Mouse (Mus musculus): ENCODE results near the gene Exoc6. TPM values are rescaled to one million over a fixed set of nuclear protein-coding genes. Genes with fewer than 3 reads are reported as not detected.

Gene Exoc6
- total RNA-seq, 1 experiment from 2014 or later, result 116 TPM

DNA sequence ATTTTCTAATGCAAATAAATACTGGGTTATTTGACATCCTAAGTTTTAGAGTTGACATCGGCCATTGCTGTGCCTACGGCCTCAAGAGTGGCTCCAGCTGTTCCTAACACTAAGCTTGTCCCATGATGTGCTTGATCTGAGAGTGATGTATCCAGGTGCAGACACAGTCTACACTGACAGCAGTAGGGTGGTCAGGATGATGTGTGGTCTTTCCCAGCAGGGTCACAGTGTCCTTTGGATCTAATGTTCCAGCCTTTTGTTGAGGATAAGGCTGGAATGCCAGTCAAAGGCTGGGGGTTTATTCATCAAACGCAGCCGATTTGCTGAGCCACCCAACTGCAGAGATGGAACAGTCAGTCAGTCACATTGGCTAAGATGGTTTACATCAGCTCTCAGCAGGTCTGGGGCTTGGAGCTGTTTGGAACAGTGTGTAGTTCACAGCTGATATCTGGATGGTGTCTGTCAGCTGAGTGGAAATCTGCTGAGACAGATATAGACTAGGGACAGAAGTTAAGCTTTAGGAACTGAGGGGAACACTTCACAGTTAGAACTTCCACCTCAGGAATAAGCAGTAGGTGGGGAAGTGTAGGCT, 64.9 kb downstream of the Exoc6 start:
- ATAC-seq (replicated peaks in 1 of 2; ENCODE audit: insufficient read depth in 1 of 2, low FRiP score in 2 of 2, low TSS enrichment in 1 of 2, low read depth in 1 of 2, poor library complexity in 2 of 2, severe bottlenecking in 2 of 2), result no peak

DNA sequence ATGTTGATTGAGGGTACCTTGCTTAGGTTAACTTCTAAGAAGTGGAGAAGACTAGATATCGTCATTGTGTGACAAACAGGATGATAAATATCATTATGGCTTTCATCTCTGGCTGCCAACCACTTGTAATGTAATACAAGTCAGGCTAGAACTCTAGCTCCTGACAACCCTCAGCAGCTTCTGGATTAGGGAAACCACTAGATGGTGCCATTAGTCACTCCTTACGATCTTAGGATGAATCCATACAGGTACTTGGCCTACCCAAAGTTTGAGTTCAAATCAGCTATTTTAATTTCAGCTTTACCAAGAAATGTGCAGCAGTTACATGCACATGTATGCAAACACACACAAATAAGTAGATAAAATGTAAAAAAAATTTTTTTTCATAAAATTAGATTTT, 97.8 kb downstream of the Exoc6 start:
- no peak for ATAC-seq (replicated peaks in 1 of 2; ENCODE audit: insufficient read depth in 1 of 2, low FRiP score in 2 of 2, low TSS enrichment in 1 of 2, low read depth in 1 of 2, poor library complexity in 2 of 2, severe bottlenecking in 2 of 2)

DNA sequence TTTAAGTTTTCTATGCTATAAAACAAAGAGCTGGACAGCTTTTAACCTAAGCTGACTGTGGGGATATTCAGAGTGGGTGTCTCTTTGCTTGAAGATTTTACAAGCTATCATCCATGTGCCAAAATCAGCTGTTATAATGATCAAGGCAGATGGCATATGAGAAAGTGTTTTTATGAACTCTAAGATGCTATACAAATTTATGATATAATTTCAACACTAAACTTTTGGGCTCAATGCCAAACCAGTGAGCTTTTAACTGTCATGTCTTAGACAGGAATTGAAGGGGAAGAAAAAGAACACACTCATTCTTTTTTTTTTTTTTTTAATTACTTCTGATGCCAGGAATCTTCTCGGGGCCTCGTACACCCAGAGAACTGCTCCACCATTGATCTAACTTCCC, 100.3 kb downstream of the Exoc6 start:
- ATAC-seq (replicated peaks in 1 of 2; ENCODE audit: insufficient read depth in 1 of 2, low FRiP score in 2 of 2, low TSS enrichment in 1 of 2, low read depth in 1 of 2, poor library complexity in 2 of 2, severe bottlenecking in 2 of 2), result no peak

DNA sequence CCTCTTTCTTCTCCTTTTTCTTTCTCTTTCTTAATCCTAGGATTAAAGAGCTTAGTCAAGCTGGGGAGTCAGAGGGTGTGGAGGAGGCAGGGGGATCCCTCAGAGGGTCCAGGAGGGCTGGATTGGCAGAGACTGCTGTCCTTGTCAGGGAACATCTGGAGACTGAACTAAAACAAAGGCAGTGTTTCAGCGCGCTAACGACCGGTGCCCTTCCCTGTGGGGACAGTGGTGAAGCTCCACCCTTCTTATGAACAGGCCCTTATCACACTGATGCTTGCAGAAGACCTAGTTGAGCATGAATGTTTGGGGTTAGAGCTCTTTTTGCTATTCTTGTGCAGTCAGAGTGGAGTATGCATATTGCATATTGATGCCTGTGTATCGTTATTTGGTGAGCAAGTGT, 103.8 kb downstream of the Exoc6 start:
- no peak for ATAC-seq (replicated peaks in 1 of 2; ENCODE audit: insufficient read depth in 1 of 2, low FRiP score in 2 of 2, low TSS enrichment in 1 of 2, low read depth in 1 of 2, poor library complexity in 2 of 2, severe bottlenecking in 2 of 2)

DNA sequence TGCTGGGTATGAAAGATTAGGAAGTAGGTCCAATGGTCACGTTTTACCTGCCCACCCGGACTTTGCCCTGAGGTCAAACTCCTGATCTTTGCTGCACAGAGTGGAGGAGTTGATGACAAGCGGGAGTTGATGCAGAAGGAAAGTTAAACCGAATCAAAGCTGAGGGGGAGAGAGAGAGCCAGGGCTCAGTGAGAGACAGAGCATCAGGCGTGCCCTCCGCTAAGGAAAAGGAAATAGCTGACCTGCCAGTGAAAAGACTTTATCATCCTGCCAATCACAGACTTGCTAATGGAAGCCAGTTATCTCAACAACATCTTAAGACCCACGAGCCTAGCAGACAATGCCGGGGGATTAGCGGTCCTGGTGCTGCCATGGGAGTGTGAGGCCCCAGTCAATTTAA, 106.2 kb downstream of the Exoc6 start:
- no peak for ATAC-seq (replicated peaks in 1 of 2; ENCODE audit: insufficient read depth in 1 of 2, low FRiP score in 2 of 2, low TSS enrichment in 1 of 2, low read depth in 1 of 2, poor library complexity in 2 of 2, severe bottlenecking in 2 of 2)

DNA sequence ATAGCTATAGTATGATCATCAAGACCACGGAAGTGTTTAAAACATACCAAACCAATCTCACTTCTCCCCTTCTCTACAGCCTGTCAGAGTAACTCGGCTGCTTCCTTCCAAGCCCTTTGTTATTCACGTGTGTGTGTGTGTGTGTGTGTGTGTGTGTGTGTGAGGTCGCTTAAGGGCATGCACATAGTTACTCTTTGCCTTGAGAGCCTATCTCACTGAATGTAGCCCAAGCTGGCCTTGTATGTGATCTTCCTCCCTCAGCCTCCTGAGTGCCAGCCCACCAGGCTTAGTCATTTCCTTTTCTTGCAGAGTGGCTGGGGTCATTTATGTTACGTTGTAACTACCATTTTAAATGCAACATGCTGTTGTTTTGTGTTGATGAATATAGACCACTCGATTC, 115.0 kb downstream of the Exoc6 start:
- ATAC-seq (replicated peaks in 1 of 2; ENCODE audit: insufficient read depth in 1 of 2, low FRiP score in 2 of 2, low TSS enrichment in 1 of 2, low read depth in 1 of 2, poor library complexity in 2 of 2, severe bottlenecking in 2 of 2), result no peak

DNA sequence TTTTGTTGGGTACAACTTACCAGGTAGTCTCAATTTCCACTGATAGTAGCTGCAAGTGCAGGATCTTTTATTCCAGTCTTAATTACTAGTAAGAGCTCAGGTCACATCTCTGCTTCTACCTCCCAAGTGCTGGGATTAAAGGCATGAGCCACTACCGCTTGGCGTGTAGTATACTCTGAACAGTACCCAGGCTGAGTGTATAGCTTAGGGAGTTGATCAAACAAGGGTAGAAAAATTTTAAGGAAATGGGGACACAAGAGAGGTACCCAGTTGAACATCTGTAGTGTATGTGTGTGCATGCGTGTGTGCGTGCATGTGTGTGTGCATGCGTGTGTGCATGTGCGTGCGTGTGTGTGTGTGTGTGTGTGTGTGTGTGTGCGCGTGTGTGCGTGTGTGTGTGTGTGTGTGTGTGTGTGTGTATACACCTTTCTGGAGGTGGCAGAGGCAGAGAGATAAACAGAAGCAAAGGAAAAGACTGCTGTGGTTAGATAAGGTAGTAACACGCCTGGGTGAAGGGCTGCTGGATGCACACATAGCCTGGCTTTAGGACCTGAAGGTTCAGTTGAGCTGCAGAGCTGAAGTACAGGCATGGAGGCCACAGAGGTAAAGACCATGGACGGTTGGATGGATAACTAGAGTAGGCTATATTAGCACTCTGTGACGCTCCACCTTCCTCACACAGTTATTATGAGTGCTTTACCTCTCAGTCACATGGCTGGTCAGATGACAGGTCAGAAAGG, 117.8 kb downstream of the Exoc6 start:
- peak in 1 of 2 experiments; percentile 45; a peak in 2 of 4 replicates for ATAC-seq (replicated peaks in 1 of 2; ENCODE audit: insufficient read depth in 1 of 2, low FRiP score in 2 of 2, low TSS enrichment in 1 of 2, low read depth in 1 of 2, poor library complexity in 2 of 2, severe bottlenecking in 2 of 2)

DNA sequence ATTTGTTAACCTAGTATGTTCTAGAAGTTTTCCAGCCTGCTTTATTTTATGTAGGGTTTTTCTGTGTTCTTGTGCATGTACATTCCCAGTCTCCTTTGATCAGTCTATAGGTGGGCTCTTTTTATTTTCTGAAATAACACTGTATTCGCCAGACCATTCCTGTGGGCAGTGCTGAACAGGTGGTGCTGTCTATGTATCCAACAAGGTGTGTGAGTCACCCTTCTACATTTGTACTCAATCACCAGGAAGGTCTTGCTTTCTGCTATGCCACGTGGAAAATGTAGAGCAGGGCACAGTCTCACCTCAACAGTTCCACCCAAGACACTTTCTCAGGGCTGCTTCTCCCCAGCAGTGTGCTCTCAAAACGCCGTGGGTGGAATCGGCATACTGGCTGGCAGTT, 118.4 kb downstream of the Exoc6 start:
- no peak for ATAC-seq (replicated peaks in 1 of 2; ENCODE audit: insufficient read depth in 1 of 2, low FRiP score in 2 of 2, low TSS enrichment in 1 of 2, low read depth in 1 of 2, poor library complexity in 2 of 2, severe bottlenecking in 2 of 2)

DNA sequence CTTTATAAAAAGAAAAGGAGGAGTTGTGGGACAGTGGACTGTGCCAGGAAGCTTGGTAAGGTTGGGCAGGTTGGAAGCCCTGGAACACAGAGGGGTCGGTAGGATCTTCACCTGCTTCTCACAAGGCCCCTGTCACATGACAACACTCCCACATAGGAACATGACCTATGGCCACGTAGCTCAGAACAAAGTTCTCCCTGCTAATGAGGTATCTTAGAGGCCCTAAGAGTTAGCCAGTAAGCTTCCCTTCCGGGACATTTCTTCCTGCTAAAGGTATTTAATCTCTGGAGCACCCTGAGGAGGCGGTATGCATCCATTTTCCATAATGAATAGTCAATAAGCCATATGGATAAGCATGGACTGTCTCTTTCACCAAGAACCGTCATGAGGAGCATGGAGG, 119.3 kb downstream of the Exoc6 start:
- ATAC-seq (replicated peaks in 1 of 2; ENCODE audit: insufficient read depth in 1 of 2, low FRiP score in 2 of 2, low TSS enrichment in 1 of 2, low read depth in 1 of 2, poor library complexity in 2 of 2, severe bottlenecking in 2 of 2), result no peak

DNA sequence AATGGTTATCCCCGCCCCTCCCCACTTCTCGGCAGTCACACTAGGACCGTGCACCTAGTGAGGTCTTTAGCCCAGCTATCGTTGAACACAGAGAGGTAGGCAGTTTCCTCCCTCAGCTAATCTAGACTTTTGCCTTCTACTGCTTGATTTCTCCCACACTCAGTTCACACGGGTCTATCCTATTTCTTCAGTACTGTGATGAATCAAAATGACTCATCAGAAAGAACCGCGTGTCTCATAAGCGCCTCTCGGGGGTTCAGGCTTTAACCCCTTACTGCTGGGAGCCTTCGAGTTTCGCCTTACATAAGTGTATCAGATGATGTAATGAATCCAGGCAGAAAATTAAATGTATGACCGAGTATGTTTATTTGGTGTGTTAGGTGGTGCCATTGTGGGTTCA, 123.2 kb downstream of the Exoc6 start:
- ATAC-seq (replicated peaks in 1 of 2; ENCODE audit: insufficient read depth in 1 of 2, low FRiP score in 2 of 2, low TSS enrichment in 1 of 2, low read depth in 1 of 2, poor library complexity in 2 of 2, severe bottlenecking in 2 of 2), result no peak

DNA sequence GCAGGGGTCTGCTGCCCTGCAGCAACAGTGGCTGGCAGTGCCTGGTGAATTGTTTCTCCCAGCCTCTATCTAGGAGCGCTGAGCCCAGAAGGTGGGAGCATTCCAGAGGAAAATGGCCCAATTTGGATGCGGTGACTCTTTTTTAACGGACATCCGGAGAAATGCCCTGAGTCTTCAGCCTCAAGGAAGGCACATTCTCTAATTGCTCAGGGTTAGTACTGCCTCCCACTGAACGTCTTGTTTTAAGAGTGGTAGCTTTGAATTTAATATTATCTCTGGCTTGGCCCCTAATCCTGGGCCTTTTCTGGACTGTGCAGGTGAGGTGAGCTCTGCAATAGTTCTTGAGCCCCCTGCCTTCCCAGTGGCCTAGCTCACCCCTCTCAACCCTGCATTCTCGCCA, 135.1 kb downstream of the Exoc6 start, which contains the start of gene Cyp26c1:
Gene Cyp26c1 (plus strand): TSS at position 301 of the 400 bp plus-strand sequence.
- ATAC-seq (replicated peaks in 1 of 2; ENCODE audit: insufficient read depth in 1 of 2, low FRiP score in 2 of 2, low TSS enrichment in 1 of 2, low read depth in 1 of 2, poor library complexity in 2 of 2, severe bottlenecking in 2 of 2), result no peak

DNA sequence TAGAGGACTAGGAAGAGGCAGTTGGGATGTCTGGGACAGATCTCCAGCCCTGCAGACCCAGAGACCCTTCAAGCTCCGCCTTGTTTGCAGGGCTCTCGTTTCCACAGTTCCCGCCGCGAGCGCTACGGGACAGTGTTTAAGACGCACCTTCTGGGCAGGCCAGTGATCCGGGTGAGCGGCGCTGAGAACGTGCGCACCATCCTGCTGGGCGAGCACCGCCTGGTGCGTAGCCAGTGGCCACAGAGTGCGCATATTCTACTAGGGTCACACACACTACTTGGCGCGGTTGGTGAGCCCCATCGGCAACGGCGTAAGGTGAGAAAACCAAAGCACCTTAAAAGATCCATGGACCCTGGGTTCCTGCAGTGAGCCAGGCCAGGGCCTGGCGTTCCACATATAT, 136.1 kb downstream of the Exoc6 start:
- no peak for ATAC-seq (replicated peaks in 1 of 2; ENCODE audit: insufficient read depth in 1 of 2, low FRiP score in 2 of 2, low TSS enrichment in 1 of 2, low read depth in 1 of 2, poor library complexity in 2 of 2, severe bottlenecking in 2 of 2)

DNA sequence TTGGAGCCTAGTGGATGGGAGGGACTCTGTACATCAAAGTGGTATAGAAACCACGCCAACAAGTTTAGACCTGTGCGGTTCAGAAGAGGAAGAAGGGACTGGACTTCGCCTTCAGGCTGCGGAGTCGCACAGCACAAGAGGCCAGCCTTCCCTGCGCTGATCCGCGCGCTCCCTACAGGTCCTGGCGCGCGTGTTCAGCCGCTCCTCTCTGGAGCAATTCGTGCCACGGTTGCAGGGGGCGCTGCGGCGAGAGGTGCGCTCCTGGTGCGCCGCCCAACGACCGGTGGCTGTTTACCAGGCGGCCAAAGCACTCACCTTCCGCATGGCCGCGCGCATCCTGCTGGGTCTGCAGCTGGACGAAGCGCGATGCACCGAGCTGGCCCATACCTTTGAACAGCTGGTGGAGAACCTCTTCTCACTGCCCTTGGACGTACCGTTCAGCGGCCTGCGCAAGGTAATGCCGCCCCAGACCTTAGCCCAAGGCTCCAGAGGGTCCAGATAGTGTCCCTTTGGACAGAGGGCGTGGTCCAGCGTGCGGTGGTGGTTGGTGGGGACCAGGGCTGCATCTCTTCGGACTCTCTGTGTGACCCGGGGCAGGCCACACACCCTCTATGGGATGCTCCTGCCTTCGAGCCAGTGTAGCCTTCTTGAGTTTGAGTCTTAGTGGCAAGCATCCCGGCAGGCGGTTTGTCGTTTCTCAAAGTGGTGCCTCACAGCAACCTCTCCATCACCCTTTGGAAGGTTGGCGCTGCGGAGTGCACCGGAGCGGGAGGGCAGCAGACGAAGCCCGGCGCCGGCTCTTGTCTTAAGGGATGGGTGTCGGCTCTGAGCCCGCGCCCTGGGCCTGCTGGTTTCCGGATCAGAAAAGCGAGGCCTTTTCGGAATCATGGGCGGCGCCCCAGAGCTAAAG, 137.0 kb downstream of the Exoc6 start:
- ATAC-seq (replicated peaks in 1 of 2; ENCODE audit: insufficient read depth in 1 of 2, low FRiP score in 2 of 2, low TSS enrichment in 1 of 2, low read depth in 1 of 2, poor library complexity in 2 of 2, severe bottlenecking in 2 of 2), result no peak

DNA sequence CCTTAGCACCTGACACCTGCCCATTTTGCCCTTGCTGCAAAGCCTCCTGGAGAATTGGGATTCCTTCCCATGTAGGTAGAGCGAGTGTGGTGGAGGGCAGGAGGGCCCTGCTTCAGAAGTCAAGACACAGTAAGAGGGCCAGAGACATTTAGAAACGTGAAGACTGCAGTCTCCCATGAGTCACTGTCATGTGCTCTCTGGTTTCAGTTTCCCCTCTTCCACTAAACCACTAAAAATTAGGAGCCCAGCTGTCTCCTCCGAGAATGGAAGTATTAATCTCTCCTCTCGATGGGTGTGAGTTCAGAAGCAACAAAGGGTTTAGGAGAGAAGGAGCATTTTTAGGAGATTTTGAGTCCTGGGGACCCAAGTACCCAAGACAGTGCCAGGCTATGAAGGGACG, 139.3 kb downstream of the Exoc6 start:
- no peak for ATAC-seq (replicated peaks in 1 of 2; ENCODE audit: insufficient read depth in 1 of 2, low FRiP score in 2 of 2, low TSS enrichment in 1 of 2, low read depth in 1 of 2, poor library complexity in 2 of 2, severe bottlenecking in 2 of 2)

DNA sequence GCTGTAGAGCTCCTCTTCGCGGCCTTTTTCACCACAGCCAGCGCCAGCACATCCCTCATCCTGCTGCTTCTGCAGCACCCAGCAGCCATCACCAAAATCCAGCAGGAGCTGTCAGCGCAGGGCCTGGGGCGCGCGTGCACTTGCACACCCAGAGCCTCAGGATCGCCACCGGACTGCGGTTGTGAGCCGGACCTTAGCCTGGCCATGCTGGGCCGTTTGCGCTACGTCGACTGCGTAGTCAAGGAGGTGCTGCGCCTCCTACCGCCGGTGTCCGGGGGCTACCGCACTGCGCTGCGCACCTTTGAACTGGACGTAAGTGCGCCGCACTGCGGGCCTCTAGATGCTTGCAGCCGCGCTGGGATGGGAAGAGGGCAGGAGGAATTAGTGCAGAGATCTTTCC, 140.5 kb downstream of the Exoc6 start:
- ATAC-seq (replicated peaks in 1 of 2; ENCODE audit: insufficient read depth in 1 of 2, low FRiP score in 2 of 2, low TSS enrichment in 1 of 2, low read depth in 1 of 2, poor library complexity in 2 of 2, severe bottlenecking in 2 of 2), result no peak

DNA sequence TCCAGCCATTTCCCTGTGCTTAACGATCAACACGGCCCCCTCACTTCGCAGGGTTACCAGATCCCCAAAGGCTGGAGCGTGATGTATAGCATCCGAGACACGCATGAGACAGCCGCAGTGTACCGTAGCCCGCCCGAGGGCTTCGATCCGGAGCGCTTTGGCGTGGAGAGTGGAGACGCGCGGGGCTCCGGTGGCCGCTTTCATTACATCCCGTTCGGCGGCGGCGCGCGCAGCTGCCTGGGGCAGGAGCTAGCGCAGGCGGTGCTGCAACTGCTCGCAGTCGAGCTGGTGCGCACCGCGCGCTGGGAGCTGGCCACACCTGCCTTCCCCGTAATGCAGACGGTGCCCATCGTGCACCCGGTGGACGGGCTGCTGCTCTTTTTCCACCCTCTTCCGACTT, 142.7 kb downstream of the Exoc6 start:
- peak; percentile 48 to 60; a peak in 3 of 4 replicates for ATAC-seq (replicated peaks in 1 of 2; ENCODE audit: insufficient read depth in 1 of 2, low FRiP score in 2 of 2, low TSS enrichment in 1 of 2, low read depth in 1 of 2, poor library complexity in 2 of 2, severe bottlenecking in 2 of 2)

DNA sequence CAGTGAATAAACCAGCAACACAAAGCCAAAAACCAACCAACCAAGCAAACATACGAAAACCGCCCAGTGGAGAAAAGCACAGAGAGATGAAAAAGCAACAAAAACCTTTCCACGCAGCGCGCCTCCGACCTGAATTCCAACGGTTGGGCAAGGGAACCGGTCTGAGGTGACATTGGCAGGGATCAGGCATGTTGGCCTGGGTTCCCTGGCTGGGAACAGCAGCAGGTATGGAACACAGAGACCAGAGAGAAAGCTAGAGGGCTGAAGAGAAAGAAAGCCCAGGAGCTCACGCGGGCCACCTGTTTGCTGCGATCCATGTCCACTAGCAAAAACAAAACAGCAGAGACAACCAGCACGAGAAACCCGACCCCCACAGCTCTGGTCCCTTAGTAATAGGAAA, 144.9 kb downstream of the Exoc6 start:
- no peak for ATAC-seq (replicated peaks in 1 of 2; ENCODE audit: insufficient read depth in 1 of 2, low FRiP score in 2 of 2, low TSS enrichment in 1 of 2, low read depth in 1 of 2, poor library complexity in 2 of 2, severe bottlenecking in 2 of 2)
